Mouse (Mus musculus) midbrain, embryonic 13.5 days (tissue): ENCODE measurements around the gene Ubap2l. TPM values are rescaled to one million over a fixed set of nuclear protein-coding genes. Genes with fewer than 3 reads are reported as not detected.

Experiments
- ATAC-seq: fragments of 200-750 bp; cut with Nextera tagmentation; 2 replicates; pipeline ENCODE4 v1.8.0; 2017; ENCODE audit warnings: mild to moderate bottlenecking, moderate TSS enrichment, moderate library complexity
- H3K27ac ChIP-seq: fragments of 300-500 bp; sonication (generic); 2 replicates; pipeline ENCODE4 v1.5.1; 2015; ENCODE audit warnings: inconsistent platforms, mild to moderate bottlenecking, moderate library complexity
- H3K27me3 ChIP-seq: fragments of 300-500 bp; sonication (generic); 2 replicates; pipeline ENCODE4 v1.6.1; 2015; ENCODE audit warnings: mild to moderate bottlenecking, inconsistent platforms
- H3K36me3 ChIP-seq: fragments of 300-500 bp; sonication (generic); 2 replicates; pipeline ENCODE4 v1.6.1; 2015; ENCODE audit warnings: mild to moderate bottlenecking, inconsistent platforms
- H3K4me1 ChIP-seq: fragments of 300-500 bp; sonication (generic); replicated peaks from 2 replicates; pipeline ENCODE4 v1.6.1; 2015; ENCODE audit warnings: inconsistent platforms
- H3K4me2 ChIP-seq: fragments of 300-500 bp; sonication (generic); replicated peaks from 2 replicates; pipeline ENCODE4 v1.6.1; 2015; ENCODE audit warnings: moderate library complexity, mild to moderate bottlenecking, inconsistent platforms
- H3K4me3 ChIP-seq: fragments of 300-500 bp; sonication (generic); replicated peaks from 2 replicates; pipeline ENCODE4 v1.5.1; 2015; ENCODE audit warnings: mild to moderate bottlenecking, inconsistent platforms
- H3K9ac ChIP-seq: fragments of 300-500 bp; sonication (generic); replicated peaks from 2 replicates; pipeline ENCODE4 v1.6.1; 2015; ENCODE audit warnings: mild to moderate bottlenecking, inconsistent platforms
- H3K9me3 ChIP-seq: fragments of 300-500 bp; sonication (generic); 2 replicates; pipeline ENCODE4 v1.6.1; 2016; ENCODE audit warnings: mild to moderate bottlenecking, inconsistent platforms
- WGBS: fragments of 180-500 bp; shearing (Covaris S2); methylation state at CpG from one replicate; pipeline ENCODE4 v1.1.7; 2015; 5-methylcytosine and 5-hydroxymethylcytosine counted together
- polyA plus RNA-seq: library from polyadenylated mRNA; unstranded; fragments of >200 nt; fragmentation: Nextera tagmentation; extraction: Ambion mirVana; gene quantifications from 2 replicates; pipeline ENCODE4 v1.2.1, GENCODE M21; 2015

Ubap2l gene
- polyA plus RNA-seq, 1 experiment from 2014 or later, result 170 TPM

DNA sequence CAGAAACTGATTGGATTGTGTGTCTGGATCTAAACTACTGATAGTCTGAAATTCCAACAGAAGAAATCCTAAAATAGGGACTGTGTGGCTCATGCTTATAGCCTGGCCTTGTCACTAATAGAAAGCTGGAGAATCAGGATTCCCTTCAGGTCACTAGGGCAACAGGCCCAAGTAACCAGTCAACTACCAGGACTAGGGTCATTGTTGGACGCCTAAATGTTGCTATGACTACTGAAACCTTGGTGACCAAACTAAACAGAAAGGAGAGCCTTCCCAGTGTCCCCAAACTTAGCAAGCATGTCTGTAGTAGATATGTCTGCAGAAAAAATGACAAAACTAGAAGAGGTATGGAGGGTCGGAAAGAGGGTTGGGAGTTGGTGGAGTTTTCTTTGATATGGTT lies 10.1 kb upstream of the Ubap2l start:
- Histone ChIP-seq H3K27me3 (no peaks in the 10 kb centered on the region), H3K4me2 (no peak overlapping the region), H3K4me3 (no peak overlapping the region), H3K36me3 (peaks cover 54% of the 10 kb centered on the region), H3K9me3 (no peaks in the 10 kb centered on the region), H3K9ac (no peak overlapping the region), H3K4me1 (no peaks in the 10 kb centered on the region), H3K27ac (no peak overlapping the region)
- ATAC-seq, result no peak
- 52% methylated on average over 2 of the region's 2 CpGs for WGBS

DNA sequence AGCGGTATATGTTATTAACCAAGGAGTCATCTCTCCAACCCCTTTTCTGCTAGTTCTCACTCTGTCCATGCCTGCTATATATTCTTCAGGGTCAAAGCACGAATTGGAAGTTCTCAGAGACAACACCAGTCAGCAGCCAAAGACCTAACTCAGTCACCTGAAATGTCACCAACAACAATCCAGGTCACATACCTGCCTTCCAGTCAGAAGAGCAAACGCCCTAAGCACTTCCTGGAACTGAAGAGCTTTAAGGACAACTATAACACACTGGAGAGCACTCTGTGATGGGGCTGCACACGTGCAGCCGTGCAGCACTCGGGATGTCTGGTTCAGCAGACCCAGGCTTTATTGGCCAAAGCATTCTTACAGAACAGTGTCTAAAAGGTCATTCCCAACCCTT lies 9.1 kb upstream of the Ubap2l start:
- H3K4me1 ChIP-seq, result peaks cover 7% of the 10 kb centered on the region; the same call in 1 of the 2 replicates
- H3K27me3 ChIP-seq, result no peaks in the 10 kb centered on the region
- no peak overlapping the region for H3K9ac ChIP-seq
- H3K9me3 ChIP-seq, result no peaks in the 10 kb centered on the region
- WGBS, result 96% methylated on average over 6 of the region's 6 CpGs
- H3K4me3 ChIP-seq, result no peak overlapping the region
- ATAC-seq, result no peak
- H3K36me3 ChIP-seq, result peaks cover 64% of the 10 kb centered on the region
- no peak overlapping the region for H3K27ac ChIP-seq
- H3K4me2 ChIP-seq, result no peak overlapping the region

DNA sequence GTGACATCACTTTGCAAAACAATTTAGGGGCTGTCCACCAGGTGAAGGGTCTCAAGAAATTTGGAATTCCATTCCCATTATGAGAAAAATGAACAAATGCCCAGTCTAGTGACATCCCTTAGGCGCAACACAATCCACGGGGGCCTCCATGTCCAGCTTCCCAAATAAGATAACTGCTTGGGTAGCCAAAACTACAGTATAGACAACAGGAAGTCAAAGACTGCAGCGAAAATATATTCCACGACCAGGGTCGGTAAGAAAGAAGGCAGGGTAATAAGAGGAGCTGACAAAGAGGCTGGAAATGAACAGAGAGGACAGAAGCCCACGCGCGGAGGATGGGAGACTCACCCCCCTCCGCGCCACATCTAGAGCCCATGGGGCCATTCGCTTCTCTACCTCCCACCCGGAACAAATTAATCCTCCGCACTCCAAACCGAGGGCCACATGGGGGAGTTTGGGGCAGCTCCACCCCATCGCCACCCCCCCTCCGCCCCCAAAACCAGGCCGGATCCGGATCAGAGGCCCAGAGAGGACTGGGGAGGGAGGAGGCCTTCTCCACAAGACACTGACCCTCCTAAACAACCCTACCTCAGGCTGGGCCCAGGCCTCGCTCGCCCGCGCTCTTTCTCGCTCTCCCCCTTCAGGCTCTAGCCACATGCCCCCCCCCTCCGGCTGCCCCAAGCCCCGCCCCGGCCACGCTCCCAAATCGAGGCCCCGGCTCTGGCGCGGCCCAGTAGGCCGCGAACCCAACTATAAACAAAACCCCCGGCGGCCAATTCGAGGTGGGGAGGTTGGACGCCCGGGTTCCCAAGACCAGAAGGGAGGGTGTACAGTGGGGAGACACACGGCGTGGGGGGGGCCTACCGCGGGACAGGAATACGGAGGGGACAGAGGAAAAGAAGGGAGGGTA lies 732 bp downstream of the Ubap2l start, which contains the start of gene 4933434E20Rik:
Gene 4933434E20Rik, plus strand, starts transcription at position 196 of the 910 bp plus-strand sequence.
- 1% methylated on average over 42 of the region's 43 CpGs for WGBS
- peak within 1 kb of the TSS; percentile 99 for H3K9ac ChIP-seq

DNA sequence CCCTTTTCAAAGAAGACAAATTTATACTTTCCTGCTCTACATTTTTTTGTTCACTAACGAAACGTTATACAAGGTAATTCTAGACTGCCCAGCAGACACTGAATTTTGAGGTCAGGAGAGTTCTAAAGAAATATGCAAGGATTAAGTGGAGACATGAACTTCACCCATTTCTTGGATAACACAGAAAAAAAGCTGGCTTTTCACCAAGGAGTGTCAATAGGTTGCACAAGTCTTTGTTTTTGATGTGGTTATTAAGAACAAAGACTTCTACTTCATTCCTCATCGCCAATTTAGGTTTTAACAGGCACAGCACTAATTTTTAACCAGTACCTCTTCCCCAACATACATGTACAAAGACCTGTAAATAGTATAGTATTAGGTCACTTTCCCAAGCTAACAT lies 2.7 kb downstream of the Ubap2l start:
- H3K27ac ChIP-seq, result no peak overlapping the region
- H3K9me3 ChIP-seq, result no peaks in the 10 kb centered on the region
- H3K27me3 ChIP-seq, result no peaks in the 10 kb centered on the region
- H3K4me1 ChIP-seq, result peaks cover 29% of the 10 kb centered on the region
- H3K4me3 ChIP-seq, result no peak overlapping the region
- no peak overlapping the region for H3K9ac ChIP-seq
- peaks cover 18% of the 10 kb centered on the region for H3K36me3 ChIP-seq
- ATAC-seq, result no peak
- H3K4me2 ChIP-seq, result no peak overlapping the region
- WGBS, result 76% methylated on average over 3 of the region's 3 CpGs

More for the DNA sequence above, 732 bp downstream of the Ubap2l start, which contains the start of gene 4933434E20Rik:
- H3K4me3 ChIP-seq, result peak within 1 kb of the TSS; percentile 94
- no peaks in the 10 kb centered on the region for H3K27me3 ChIP-seq
- H3K4me2 ChIP-seq, result peak within 1 kb of the TSS; percentile 71
- H3K36me3 ChIP-seq, result peaks cover 20% of the 10 kb centered on the region
- peak; percentile 87 for ATAC-seq
- H3K4me1 ChIP-seq, result peaks cover 46% of the 10 kb centered on the region
- H3K27ac ChIP-seq, result peak within 1 kb of the TSS; percentile 94
- H3K9me3 ChIP-seq, result no peaks in the 10 kb centered on the region

DNA sequence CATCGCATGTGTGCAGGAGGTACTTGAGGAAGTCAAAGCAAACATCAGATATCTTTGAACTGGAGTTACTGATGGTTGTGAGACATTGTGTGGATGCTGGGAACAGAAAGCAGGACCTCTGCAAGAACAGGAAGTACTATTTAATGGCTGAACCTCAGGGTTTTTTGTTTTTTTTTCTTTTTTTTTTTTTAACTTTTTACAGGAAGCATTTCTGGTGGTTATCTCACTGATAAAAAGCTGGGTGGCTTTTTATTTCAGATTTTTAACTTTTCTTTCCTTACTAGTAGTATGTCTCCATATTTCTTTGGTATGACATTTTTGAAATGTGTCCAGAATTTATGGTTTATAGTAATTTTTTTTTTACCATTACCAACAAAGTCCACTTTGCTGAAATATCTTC lies 16.2 kb downstream of the Ubap2l start:
- H3K27ac ChIP-seq, result no peak overlapping the region
- no peak overlapping the region for H3K4me3 ChIP-seq
- WGBS, result 93% methylated on average over 1 of the region's 1 CpGs
- H3K9me3 ChIP-seq, result no peaks in the 10 kb centered on the region
- no peak for ATAC-seq
- H3K27me3 ChIP-seq, result no peaks in the 10 kb centered on the region
- no peaks in the 10 kb centered on the region for H3K4me1 ChIP-seq
- H3K36me3 ChIP-seq, result peaks cover 68% of the 10 kb centered on the region
- H3K9ac ChIP-seq, result no peak overlapping the region
- H3K4me2 ChIP-seq, result no peak overlapping the region

DNA sequence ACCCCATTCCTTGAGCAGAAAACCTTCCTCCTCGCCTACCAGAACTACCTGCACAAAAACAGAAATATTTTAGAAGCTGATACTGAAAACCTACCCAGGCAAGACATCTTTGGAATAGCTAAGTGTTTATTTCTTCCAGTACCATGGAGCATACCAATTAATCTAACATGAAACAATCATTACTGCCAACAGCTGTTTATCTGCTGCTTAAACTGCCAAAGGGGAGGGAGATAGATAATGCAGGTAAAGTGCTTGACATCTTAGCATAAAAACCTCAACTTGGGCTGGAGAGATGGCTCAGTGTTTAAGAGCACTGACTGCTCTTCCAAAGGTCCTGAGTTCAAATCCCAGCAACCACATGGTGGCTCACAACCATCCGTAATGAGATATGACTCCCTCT lies 17.8 kb downstream of the Ubap2l start:
- 93% methylated on average over 2 of the region's 2 CpGs for WGBS
- no peak for ATAC-seq
- no peaks in the 10 kb centered on the region for H3K9me3 ChIP-seq
- H3K4me2 ChIP-seq, result no peak overlapping the region
- no peak overlapping the region for H3K27ac ChIP-seq
- no peaks in the 10 kb centered on the region for H3K4me1 ChIP-seq
- no peaks in the 10 kb centered on the region for H3K27me3 ChIP-seq
- no peak overlapping the region for H3K9ac ChIP-seq
- H3K36me3 ChIP-seq, result peaks cover 72% of the 10 kb centered on the region
- no peak overlapping the region for H3K4me3 ChIP-seq

- Histone ChIP-seq H3K36me3 (peaks cover 96% of the 10 kb centered on the region), H3K27me3 (no peaks in the 10 kb centered on the region), H3K4me1 (no peaks in the 10 kb centered on the region), H3K9ac (no peak overlapping the region), H3K9me3 (no peaks in the 10 kb centered on the region), H3K4me3 (no peak overlapping the region), H3K27ac (no peak overlapping the region), H3K4me2 (no peak overlapping the region)
- 94% methylated on average over 4 of the region's 4 CpGs for WGBS
- no peak for ATAC-seq
Observed at GRCm38 (mm10) chr3:90016626-90017025, 35.8 kb downstream of the Ubap2l start.

DNA sequence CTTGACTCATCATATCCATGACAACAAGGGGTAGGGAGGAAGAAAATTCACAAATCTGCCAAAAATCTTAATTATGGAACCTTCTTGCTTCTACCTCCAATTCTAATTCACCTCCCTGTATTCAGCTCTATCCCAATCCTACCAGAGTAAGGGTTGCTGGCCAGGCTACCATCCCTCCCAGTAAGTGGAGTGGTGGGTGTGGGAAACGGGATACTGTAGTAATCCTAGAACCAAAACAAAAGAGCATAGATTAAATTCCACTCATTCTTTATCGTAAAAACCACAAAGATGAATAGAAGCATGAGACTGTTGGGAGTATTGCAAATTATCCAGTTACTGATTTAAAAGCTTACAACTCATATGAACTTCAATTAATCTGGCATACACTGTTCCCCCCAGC lies 42.1 kb downstream of the Ubap2l start:
- no peak overlapping the region for H3K9ac ChIP-seq
- H3K4me3 ChIP-seq, result no peak overlapping the region
- 84% methylated on average over 2 of the region's 2 CpGs for WGBS
- H3K4me1 ChIP-seq, result no peaks in the 10 kb centered on the region
- H3K4me2 ChIP-seq, result no peak overlapping the region
- H3K27me3 ChIP-seq, result no peaks in the 10 kb centered on the region
- no peaks in the 10 kb centered on the region for H3K9me3 ChIP-seq
- ATAC-seq, result no peak
- no peak overlapping the region for H3K27ac ChIP-seq
- H3K36me3 ChIP-seq, result peaks cover 94% of the 10 kb centered on the region

DNA sequence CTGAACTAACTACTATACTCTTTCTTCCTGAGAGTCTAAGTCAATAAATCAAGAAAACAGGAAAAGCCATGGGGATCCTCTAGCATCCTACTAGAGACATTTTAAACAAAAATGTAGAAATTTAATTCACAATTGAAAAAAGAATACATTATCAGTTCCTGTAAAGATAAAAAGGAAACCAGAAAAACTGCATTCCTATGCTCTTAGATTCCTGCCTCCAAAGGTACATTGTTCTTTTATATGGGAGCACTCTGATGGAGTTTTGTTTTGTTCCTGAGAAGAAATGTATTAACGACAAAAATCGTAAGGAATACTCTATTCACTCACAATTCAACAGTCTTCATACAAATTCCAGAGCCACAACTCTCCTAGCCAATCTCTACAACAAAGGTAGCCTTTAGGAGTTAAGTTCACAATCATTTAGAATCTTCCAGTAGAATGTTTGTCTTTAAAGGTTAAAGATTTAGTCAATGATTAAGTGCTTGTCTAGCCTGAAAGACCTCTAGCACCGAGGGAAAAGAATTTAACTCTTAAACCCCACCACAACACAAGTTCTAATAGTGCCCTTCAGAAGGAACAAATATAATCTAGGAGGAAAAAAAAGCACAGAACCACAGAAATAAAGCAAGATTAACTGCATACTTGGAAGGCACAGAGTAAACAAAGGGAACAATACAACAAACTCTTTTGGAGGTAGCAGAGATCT lies 48.2 kb downstream of the Ubap2l start:
- WGBS, result 76% methylated on average over 3 of the region's 3 CpGs
- Histone ChIP-seq H3K4me1 (peaks cover 6% of the 10 kb centered on the region), H3K27ac (no peak overlapping the region), H3K9me3 (no peaks in the 10 kb centered on the region), H3K36me3 (peaks cover 75% of the 10 kb centered on the region), H3K4me2 (no peak overlapping the region), H3K27me3 (no peaks in the 10 kb centered on the region), H3K4me3 (no peak overlapping the region), H3K9ac (no peak overlapping the region)
- no peak for ATAC-seq

GRCm38 (mm10) chr3:89999830-90000229 lies 52.6 kb downstream of the Ubap2l start:
- Histone ChIP-seq H3K4me2 (no peak overlapping the region), H3K4me3 (no peak overlapping the region), H3K36me3 (peaks cover 48% of the 10 kb centered on the region), H3K4me1 (peaks cover 24% of the 10 kb centered on the region), H3K27ac (no peak overlapping the region; the same call in 1 of the 2 replicates), H3K9me3 (no peaks in the 10 kb centered on the region), H3K9ac (no peak overlapping the region), H3K27me3 (no peaks in the 10 kb centered on the region)
- WGBS, result 88% methylated on average over 4 of the region's 4 CpGs
- no peak for ATAC-seq

- Histone ChIP-seq H3K27me3 (no peaks in the 10 kb centered on the region), H3K27ac (peak overlapping the region; percentile 94), H3K4me2 (peak overlapping the region; percentile 95), H3K36me3 (peaks cover 47% of the 10 kb centered on the region), H3K4me1 (peaks cover 24% of the 10 kb centered on the region), H3K9me3 (no peaks in the 10 kb centered on the region), H3K9ac (peak overlapping the region; percentile 89), H3K4me3 (peak overlapping the region; percentile 88)
- no peak for ATAC-seq
- 20% methylated on average over 8 of the region's 8 CpGs for WGBS
Observed at GRCm38 (mm10) chr3:89999090-89999489, 53.3 kb downstream of the Ubap2l start.

DNA sequence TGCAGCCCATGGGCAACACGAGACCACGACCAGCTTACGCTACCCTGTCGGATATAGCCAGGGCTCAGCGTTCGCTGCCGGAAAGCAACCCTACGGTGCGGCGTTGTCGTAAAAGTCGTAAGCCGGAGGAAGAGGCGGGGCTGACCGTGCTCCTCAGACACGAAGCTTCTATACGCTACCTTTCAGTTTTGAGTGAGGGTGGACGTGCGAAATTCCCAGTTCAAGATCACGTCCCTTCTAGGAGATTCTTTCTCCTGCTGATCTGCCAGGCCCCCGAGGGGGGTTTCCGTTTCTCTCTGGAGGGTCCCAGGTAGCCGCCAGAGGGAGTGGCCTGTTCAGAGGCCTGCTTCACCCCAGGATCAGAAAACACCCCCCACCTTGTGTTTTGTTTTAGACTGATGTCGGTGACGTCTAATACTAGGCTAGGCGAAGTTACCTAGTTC lies 53.8 kb downstream of the Ubap2l start, which contains the start of gene Hax1:
Gene Hax1, minus strand, starts transcription at position 169 of the 443 bp plus-strand sequence.
- peak within 1 kb of the TSS; percentile 95 for H3K4me2 ChIP-seq
- peaks cover 24% of the 10 kb centered on the region for H3K4me1 ChIP-seq
- ATAC-seq, result peak; percentile 96
- peaks cover 49% of the 10 kb centered on the region for H3K36me3 ChIP-seq
- H3K27ac ChIP-seq, result peak within 1 kb of the TSS; percentile 94
- under 1% methylated on average over 26 of the region's 26 CpGs for WGBS
- H3K4me3 ChIP-seq, result peak within 1 kb of the TSS; percentile 88
- no peaks in the 10 kb centered on the region for H3K27me3 ChIP-seq
- peak within 1 kb of the TSS; percentile 89 for H3K9ac ChIP-seq
- no peaks in the 10 kb centered on the region for H3K9me3 ChIP-seq
